Mouse (Mus musculus) intestine, postnatal 0 days (tissue): ENCODE measurements around the gene Cyb561. TPM values are rescaled to one million over a fixed set of nuclear protein-coding genes. Genes with fewer than 3 reads are reported as not detected.

Source experiments
- ATAC-seq: fragments of 200-750 bp; cut with Nextera tagmentation; 2 replicates; pipeline ENCODE4 v1.8.0; 2017; ENCODE audit warnings: mild to moderate bottlenecking, moderate TSS enrichment, moderate library complexity
- H3K27ac ChIP-seq: fragments of 300-500 bp; sonication (generic); 2 replicates; pipeline ENCODE4 v1.5.1; 2014; ENCODE audit warnings: mild to moderate bottlenecking, low read depth, low read length, moderate library complexity
- H3K27me3 ChIP-seq: fragments of 300-500 bp; sonication (generic); replicated peaks from 2 replicates; pipeline ENCODE4 v1.6.1; 2014; ENCODE audit warnings: low read length, mixed read lengths; ENCODE audit not compliant: control insufficient read depth, insufficient read depth
- H3K36me3 ChIP-seq: fragments of 300-500 bp; sonication (generic); 2 replicates; pipeline ENCODE4 v1.6.1; 2014; ENCODE audit warnings: mild to moderate bottlenecking, moderate library complexity; ENCODE audit not compliant: control insufficient read depth, insufficient read depth
- H3K4me1 ChIP-seq: fragments of 300-500 bp; sonication (generic); replicated peaks from 2 replicates; pipeline ENCODE4 v1.6.1; 2014; ENCODE audit warnings: antibody characterized with exemption, low read length, mixed read lengths; ENCODE audit not compliant: control insufficient read depth, insufficient read depth
- H3K4me2 ChIP-seq: fragments of 300-500 bp; sonication (generic); replicated peaks from 2 replicates; pipeline ENCODE4 v1.6.1; 2014; ENCODE audit warnings: low read depth, mild to moderate bottlenecking, moderate library complexity
- H3K4me3 ChIP-seq: fragments of 300-500 bp; sonication (generic); 2 replicates; pipeline ENCODE4 v1.5.1; 2014; ENCODE audit warnings: low read depth, low read length
- H3K9ac ChIP-seq: fragments of 300-500 bp; sonication (generic); 2 replicates; pipeline ENCODE4 v1.6.1; 2014; ENCODE audit warnings: mild to moderate bottlenecking, low read depth, low read length
- H3K9me3 ChIP-seq: fragments of 300-500 bp; sonication (generic); 2 replicates; pipeline ENCODE4 v1.6.1; 2016; ENCODE audit warnings: mixed run types; ENCODE audit not compliant: control insufficient read depth
- CTCF ChIP-seq: sonication (generic); IDR thresholded peaks from 2 replicates; pipeline ENCODE4 v1.5.1; 2016; ENCODE audit warnings: low read depth, mild to moderate bottlenecking, control low read depth, antibody characterized with exemption, moderate library complexity
- WGBS: fragments of 180-500 bp; shearing (Covaris S2); extraction: QIAGEN DNeasy Blood & Tissue Kit; methylation state at CpG from one replicate; pipeline ENCODE4 v1.1.7; 2014; 5-methylcytosine and 5-hydroxymethylcytosine counted together
- polyA plus RNA-seq: library from polyadenylated mRNA; unstranded; fragments of >200 nt; fragmentation: Nextera tagmentation; extraction: Ambion mirVana; gene quantifications from 2 replicates; pipeline ENCODE4 v1.2.1, GENCODE M21; 2015

Gene Cyb561
- polyA plus RNA-seq, 1 experiment from 2014 or later, result 50.3 TPM

DNA sequence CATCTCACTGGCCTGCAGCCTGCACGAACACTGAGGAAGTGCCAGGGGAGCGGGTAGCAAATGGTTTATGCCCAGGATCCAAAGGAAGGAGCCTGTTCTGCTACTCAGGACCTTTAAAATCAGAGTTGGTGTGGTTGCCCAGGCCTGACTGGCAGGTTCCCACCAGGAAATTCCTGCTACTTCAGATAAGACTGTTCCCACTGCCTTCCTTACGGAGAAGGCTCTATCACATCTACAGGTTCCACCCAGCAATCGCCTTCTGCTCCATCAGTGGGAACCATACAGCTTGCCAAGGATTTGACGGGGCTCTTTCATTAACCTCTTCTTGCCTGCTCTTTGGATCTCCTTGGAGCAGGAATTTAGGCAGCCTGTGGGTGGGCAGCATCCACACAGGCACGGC, 34.3 kb upstream of the Cyb561 start:
- Histone ChIP-seq H3K9me3 (no peaks in the 10 kb centered on the region), H3K4me2 (no peak overlapping the region), H3K27me3 (no peaks in the 10 kb centered on the region), H3K9ac (no peak overlapping the region), H3K4me1 (no peaks in the 10 kb centered on the region), H3K27ac (no peak overlapping the region), H3K36me3 (no peaks in the 10 kb centered on the region; the same call in 1 of the 2 replicates), H3K4me3 (no peak overlapping the region)
- no peak for TF ChIP-seq CTCF
- ATAC-seq, result no peak
- WGBS, result 54% methylated on average over 6 of the region's 6 CpGs

DNA sequence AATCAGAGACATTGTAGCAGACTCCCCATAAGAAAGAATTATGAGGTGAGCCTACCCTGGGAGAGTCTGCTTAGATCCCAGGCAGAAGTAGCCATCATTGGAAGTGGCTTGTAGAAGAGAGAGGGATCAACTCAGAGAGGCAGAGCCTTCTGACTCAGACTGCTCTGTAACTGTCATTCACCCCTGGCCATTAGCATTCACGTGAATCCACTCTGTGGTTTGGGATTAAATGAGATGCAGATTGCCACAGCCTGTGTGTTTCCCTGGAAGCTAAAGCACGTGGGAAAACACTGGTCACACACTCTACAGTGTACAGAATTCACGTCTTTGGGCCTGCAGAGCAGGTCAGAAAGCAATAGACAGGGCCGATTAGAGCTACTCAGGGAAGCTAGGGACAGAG, 31.3 kb upstream of the Cyb561 start:
- no peak for TF ChIP-seq CTCF
- H3K4me3 ChIP-seq, result no peak overlapping the region
- H3K9me3 ChIP-seq, result no peaks in the 10 kb centered on the region
- no peak for ATAC-seq
- peaks cover 2% of the 10 kb centered on the region; the same call in 1 of the 2 replicates for H3K36me3 ChIP-seq
- no peak overlapping the region for H3K27ac ChIP-seq
- H3K4me2 ChIP-seq, result no peak overlapping the region
- H3K4me1 ChIP-seq, result no peaks in the 10 kb centered on the region
- H3K27me3 ChIP-seq, result no peaks in the 10 kb centered on the region
- no peak overlapping the region for H3K9ac ChIP-seq
- 74% methylated on average over 4 of the region's 4 CpGs for WGBS

DNA sequence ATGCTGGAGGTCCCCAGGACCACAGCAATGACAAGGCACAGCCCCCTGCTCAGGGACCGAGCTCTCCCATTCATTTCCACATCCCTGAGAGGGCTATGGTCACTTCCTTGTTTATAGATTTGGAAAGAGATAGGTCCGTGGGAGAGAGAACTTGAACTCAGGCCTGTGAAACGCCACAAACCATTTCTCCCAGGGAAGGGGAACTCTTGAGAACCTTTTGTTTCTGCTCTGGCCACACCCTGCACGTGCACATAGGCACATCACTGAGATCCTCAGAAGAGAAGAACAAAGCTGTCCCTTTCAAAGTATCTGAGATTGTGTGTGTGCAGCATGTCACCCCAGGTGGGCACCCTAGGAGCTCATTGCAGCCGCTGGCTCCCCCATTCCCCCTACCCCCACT, 25.5 kb upstream of the Cyb561 start:
- H3K4me2 ChIP-seq, result no peak overlapping the region
- no peak overlapping the region for H3K27ac ChIP-seq
- no peaks in the 10 kb centered on the region for H3K4me1 ChIP-seq
- H3K27me3 ChIP-seq, result no peaks in the 10 kb centered on the region
- ATAC-seq, result no peak
- 68% methylated on average over 5 of the region's 5 CpGs for WGBS
- H3K36me3 ChIP-seq, result peaks cover 32% of the 10 kb centered on the region
- no peak overlapping the region for H3K4me3 ChIP-seq
- H3K9ac ChIP-seq, result no peak overlapping the region
- no peaks in the 10 kb centered on the region for H3K9me3 ChIP-seq
- no peak for TF ChIP-seq CTCF

DNA sequence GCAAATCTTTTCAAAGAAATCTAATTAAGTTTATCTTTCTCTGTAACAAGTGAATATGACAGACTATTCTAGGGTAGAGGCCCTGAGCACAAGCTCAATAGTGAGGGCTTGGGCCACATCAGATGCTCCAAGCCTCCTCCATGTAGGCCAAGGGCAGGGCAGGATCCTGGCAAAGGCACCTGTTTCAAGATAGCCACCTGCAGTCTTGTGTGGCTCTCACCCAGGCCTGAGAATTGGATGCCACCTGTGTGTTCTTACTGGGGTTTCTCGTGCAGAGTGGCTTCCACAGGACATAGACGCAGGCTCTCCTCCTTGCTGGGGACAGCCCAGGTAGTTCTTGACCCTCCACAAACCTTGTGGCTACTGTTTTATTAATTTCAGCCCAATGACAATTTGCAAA, 25.1 kb upstream of the Cyb561 start:
- Histone ChIP-seq H3K4me2 (no peak overlapping the region), H3K27me3 (no peaks in the 10 kb centered on the region), H3K4me1 (no peaks in the 10 kb centered on the region), H3K9ac (no peak overlapping the region), H3K9me3 (no peaks in the 10 kb centered on the region), H3K27ac (no peak overlapping the region), H3K4me3 (no peak overlapping the region), H3K36me3 (peaks cover 34% of the 10 kb centered on the region)
- TF ChIP-seq CTCF, result no peak
- WGBS, result 85% methylated on average over 2 of the region's 2 CpGs
- no peak for ATAC-seq

DNA sequence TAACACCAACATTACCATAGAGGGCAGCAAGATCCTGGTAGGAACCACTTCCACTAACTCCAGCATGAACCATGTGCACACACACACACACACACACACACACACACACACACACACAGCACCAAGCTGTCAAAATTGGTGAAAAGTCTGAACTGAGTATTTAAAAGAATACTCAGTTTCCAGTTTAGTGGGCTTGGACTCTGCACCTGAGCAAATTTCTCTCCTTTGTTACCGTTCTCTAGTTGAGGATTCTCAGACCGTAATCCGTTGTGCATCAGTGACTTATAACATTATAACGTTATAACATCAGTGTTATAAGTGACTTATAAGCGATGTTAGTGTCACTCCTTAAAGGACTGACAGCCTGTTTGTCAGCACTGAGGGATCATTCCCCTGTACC, 22.5 kb upstream of the Cyb561 start:
- H3K27ac ChIP-seq, result no peak overlapping the region
- no peak overlapping the region for H3K4me2 ChIP-seq
- no peak overlapping the region for H3K4me3 ChIP-seq
- H3K9ac ChIP-seq, result no peak overlapping the region
- peaks cover 34% of the 10 kb centered on the region for H3K36me3 ChIP-seq
- ATAC-seq, result no peak
- no peaks in the 10 kb centered on the region for H3K4me1 ChIP-seq
- H3K9me3 ChIP-seq, result no peaks in the 10 kb centered on the region
- no peak for TF ChIP-seq CTCF
- 78% methylated on average over 5 of the region's 5 CpGs for WGBS
- no peaks in the 10 kb centered on the region for H3K27me3 ChIP-seq

DNA sequence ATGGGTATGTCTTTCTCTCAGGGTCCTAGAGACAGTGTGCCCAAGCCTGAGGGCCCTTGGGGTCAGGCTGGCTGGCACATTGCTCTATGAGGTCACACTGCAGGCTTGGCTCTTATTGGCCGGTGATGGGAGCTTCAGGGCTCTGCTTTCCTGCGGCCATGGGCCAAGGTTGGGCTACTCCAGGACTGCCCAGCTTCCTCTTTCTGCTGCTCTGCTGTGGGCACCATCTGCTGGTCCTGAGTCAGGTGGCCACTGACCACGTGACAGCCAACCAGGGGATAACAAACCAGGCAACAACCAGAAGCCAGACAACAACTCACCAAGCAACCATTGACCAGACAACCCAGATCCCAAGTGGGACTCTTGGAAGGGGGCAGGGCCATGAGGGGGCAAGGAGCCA, 21.9 kb upstream of the Cyb561 start:
- no peak overlapping the region for H3K9ac ChIP-seq
- no peaks in the 10 kb centered on the region for H3K27me3 ChIP-seq
- 69% methylated on average over 3 of the region's 3 CpGs for WGBS
- no peak for ATAC-seq
- H3K27ac ChIP-seq, result no peak overlapping the region
- no peak overlapping the region for H3K4me2 ChIP-seq
- H3K9me3 ChIP-seq, result no peaks in the 10 kb centered on the region
- H3K4me3 ChIP-seq, result no peak overlapping the region
- peaks cover 34% of the 10 kb centered on the region for H3K36me3 ChIP-seq
- TF ChIP-seq CTCF, result no peak
- no peaks in the 10 kb centered on the region for H3K4me1 ChIP-seq

DNA sequence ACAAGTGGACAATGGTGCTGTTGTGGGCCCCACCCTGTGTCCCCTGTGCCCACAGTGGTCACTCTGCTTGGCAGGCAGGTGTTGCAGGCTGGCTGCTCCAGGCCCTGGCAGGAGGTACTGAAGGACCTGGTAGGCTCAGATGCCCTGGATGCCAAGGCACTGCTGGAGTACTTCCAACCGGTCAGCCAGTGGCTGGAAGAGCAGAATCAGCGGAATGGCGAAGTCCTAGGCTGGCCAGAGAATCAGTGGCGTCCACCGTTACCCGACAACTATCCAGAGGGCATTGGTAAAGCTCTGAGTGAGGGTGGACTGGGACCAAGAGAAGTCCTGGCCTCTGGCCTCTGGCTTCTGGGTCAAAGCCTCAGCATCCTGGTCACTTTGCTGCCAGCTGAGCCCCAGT, 21.5 kb upstream of the Cyb561 start:
- Histone ChIP-seq H3K4me3 (no peak overlapping the region), H3K27ac (no peak overlapping the region), H3K9me3 (no peaks in the 10 kb centered on the region), H3K9ac (no peak overlapping the region), H3K4me2 (no peak overlapping the region), H3K27me3 (no peaks in the 10 kb centered on the region), H3K36me3 (peaks cover 34% of the 10 kb centered on the region), H3K4me1 (no peaks in the 10 kb centered on the region)
- ATAC-seq, result no peak
- WGBS, result 89% methylated on average over 6 of the region's 6 CpGs
- no peak for TF ChIP-seq CTCF
